Mouse (Mus musculus) MEL (cell line): ENCODE results near the gene Epha3.

ENCODE experiments used
- CTCF ChIP-seq, 3 experiments: IDR thresholded peaks in 2 of 3; conservative IDR thresholded peaks in 1 of 3; 2 replicates each; pipeline ENCODE4 v1.5.1; 2011 to 2012; ENCODE audit warnings: low read length in 3 of 3, low read depth in 2 of 3, mild to moderate bottlenecking in 2 of 3, improper control_type of control experiment in 1 of 3, inconsistent platforms in 1 of 3, mixed read lengths in 1 of 3, moderate library complexity in 1 of 3; ENCODE audit not compliant: control insufficient read depth in 1 of 3, insufficient read depth in 1 of 3, poor library complexity in 1 of 3, severe bottlenecking in 1 of 3
- E2F4 ChIP-seq: IDR thresholded peaks from 2 replicates; pipeline ENCODE4 v1.6.1; 2011; ENCODE audit warnings: low read depth, low read length, improper control_type of control experiment, borderline replicate concordance
- JUND ChIP-seq: IDR thresholded peaks from 2 replicates; pipeline ENCODE4 v1.6.1; 2011; ENCODE audit warnings: low read depth, mild to moderate bottlenecking, improper control_type of control experiment, low read length
- KAT2A ChIP-seq: conservative IDR thresholded peaks from 2 replicates; pipeline ENCODE4 v1.6.1; 2012; ENCODE audit warnings: low read depth, low read length, improper control_type of control experiment, inconsistent platforms
- MAX ChIP-seq: IDR thresholded peaks from 2 replicates; pipeline ENCODE4 v1.6.1; 2011; ENCODE audit warnings: low read length, improper control_type of control experiment
- MEF2A ChIP-seq: IDR thresholded peaks from 2 replicates; pipeline ENCODE4 v1.6.1; 2014; ENCODE audit warnings: low read depth, mild to moderate bottlenecking, inconsistent platforms, low read length, improper control_type of control experiment; ENCODE audit not compliant: poor library complexity, insufficient replicate concordance, severe bottlenecking; ENCODE audit errors: extremely low read depth
- MXI1 ChIP-seq: IDR thresholded peaks from 2 replicates; pipeline ENCODE4 v1.6.1; 2011; ENCODE audit warnings: mild to moderate bottlenecking, low read depth, low read length, improper control_type of control experiment
- POLR2A ChIP-seq, 2 experiments: IDR thresholded peaks; 2 replicates each; pipeline ENCODE4 v1.6.1; 2011 to 2012; ENCODE audit warnings: low read length in 2 of 2, mild to moderate bottlenecking in 2 of 2, control low read depth in 1 of 2, improper control_type of control experiment in 1 of 2, low read depth in 1 of 2, moderate library complexity in 1 of 2; ENCODE audit not compliant: control insufficient read depth in 1 of 2, insufficient read depth in 1 of 2, poor library complexity in 1 of 2
- POLR2AphosphoS5 ChIP-seq: IDR thresholded peaks from 2 replicates; pipeline ENCODE4 v1.6.1; 2012; ENCODE audit warnings: low read depth, borderline replicate concordance, mild to moderate bottlenecking, inconsistent platforms, low read length, moderate library complexity, mixed read lengths
- RCOR1 ChIP-seq: IDR thresholded peaks from 2 replicates; pipeline ENCODE4 v1.6.1; 2012; ENCODE audit warnings: low read depth, mild to moderate bottlenecking, inconsistent platforms, low read length, improper control_type of control experiment
- SMC3 ChIP-seq: IDR thresholded peaks from 2 replicates; pipeline ENCODE4 v1.6.1; 2011; ENCODE audit warnings: low read depth, low read length, improper control_type of control experiment
- TCF12 ChIP-seq: IDR thresholded peaks from 2 replicates; pipeline ENCODE4 v1.6.1; 2014; ENCODE audit warnings: low read depth, mild to moderate bottlenecking, inconsistent platforms, low read length, improper control_type of control experiment, moderate library complexity
- ZC3H11A ChIP-seq: IDR thresholded peaks from 2 replicates; pipeline ENCODE4 v1.6.1; 2012; ENCODE audit warnings: low read depth, mild to moderate bottlenecking, inconsistent platforms, low read length, improper control_type of control experiment
- ZNF384 ChIP-seq: IDR thresholded peaks from 2 replicates; pipeline ENCODE4 v1.6.1; 2012; ENCODE audit warnings: low read depth, mild to moderate bottlenecking, inconsistent platforms, low read length, improper control_type of control experiment

- TF ChIP-seq RCOR1: no peak
- TF ChIP-seq CTCF (IDR thresholded peaks at IDR 0.05 in 2 of 3, conservative IDR thresholded peaks at IDR 0.05 in 1 of 3; ENCODE audit: control insufficient read depth in 1 of 3, insufficient read depth in 1 of 3, low read depth in 2 of 3, low read length in 3 of 3, poor library complexity in 1 of 3, severe bottlenecking in 1 of 3): no peak
- no peak for TF ChIP-seq JUND
- no peak for TF ChIP-seq ZC3H11A
- TF ChIP-seq ZNF384: no peak
- no peak for TF ChIP-seq MAX
- TF ChIP-seq POLR2A (IDR thresholded peaks at IDR 0.05; ENCODE audit: control insufficient read depth in 1 of 2, insufficient read depth in 1 of 2, low read depth in 1 of 2, low read length in 2 of 2, poor library complexity in 1 of 2): no peak
- TF ChIP-seq POLR2AphosphoS5: no peak
- TF ChIP-seq TCF12: no peak
- no peak for TF ChIP-seq MXI1
- TF ChIP-seq MEF2A: no peak
- no peak for TF ChIP-seq E2F4
- TF ChIP-seq KAT2A: no peak
- TF ChIP-seq SMC3: no peak
These were observed 71.9 kb downstream of the Epha3 start for GRCm38 (mm10) chr16:63792084-63792483.
